Mouse (Mus musculus) stomach, postnatal 0 days (tissue): ENCODE data around the gene Slc15a3. TPM values are rescaled to one million over a fixed set of nuclear protein-coding genes. Genes with fewer than 3 reads are reported as not detected.

Source experiments
- ATAC-seq: fragments of 200-750 bp; cut with Nextera tagmentation; 2 replicates; pipeline ENCODE4 v1.8.0; 2017; ENCODE audit not compliant: low FRiP score, low TSS enrichment
- DNase-seq: peaks from one replicate; pipeline ENCODE4 v3.0.0-alpha.2; 2016; ENCODE audit warnings: low spot score
- H3K27ac ChIP-seq: fragments of 300-500 bp; sonication (generic); replicated peaks from 2 replicates; pipeline ENCODE4 v1.5.1; 2014; ENCODE audit warnings: mild to moderate bottlenecking, control low read depth
- H3K27me3 ChIP-seq: fragments of 300-500 bp; sonication (generic); 2 replicates; pipeline ENCODE4 v1.6.1; 2014; ENCODE audit warnings: low read length; ENCODE audit not compliant: control insufficient read depth, insufficient read depth
- H3K36me3 ChIP-seq: fragments of 300-500 bp; sonication (generic); 2 replicates; pipeline ENCODE4 v1.6.1; 2014; ENCODE audit warnings: low read length, mixed read lengths; ENCODE audit not compliant: control insufficient read depth, insufficient read depth
- H3K4me1 ChIP-seq: fragments of 300-500 bp; sonication (generic); replicated peaks from 2 replicates; pipeline ENCODE4 v1.6.1; 2014; ENCODE audit warnings: antibody characterized with exemption; ENCODE audit not compliant: control insufficient read depth, insufficient read depth
- H3K4me2 ChIP-seq: fragments of 300-500 bp; sonication (generic); replicated peaks from 2 replicates; pipeline ENCODE4 v1.6.1; 2014; ENCODE audit warnings: low read depth, mild to moderate bottlenecking, control low read depth, moderate library complexity
- H3K4me3 ChIP-seq: fragments of 300-500 bp; sonication (generic); 2 replicates; pipeline ENCODE4 v1.5.1; 2014; ENCODE audit warnings: low read depth, low read length, control low read depth
- H3K9ac ChIP-seq: fragments of 300-500 bp; sonication (generic); 2 replicates; pipeline ENCODE4 v1.6.1; 2014; ENCODE audit warnings: mild to moderate bottlenecking, low read length, control low read depth, mixed read lengths
- H3K9me3 ChIP-seq: fragments of 300-500 bp; sonication (generic); 2 replicates; pipeline ENCODE4 v1.6.1; 2016; ENCODE audit warnings: low read length; ENCODE audit not compliant: control insufficient read depth
- CTCF ChIP-seq: IDR thresholded peaks from 2 replicates; pipeline ENCODE4 v1.5.1; 2016; ENCODE audit warnings: antibody characterized with exemption, low read depth, mild to moderate bottlenecking, moderate library complexity
- EP300 ChIP-seq: optimal IDR thresholded peaks from 2 replicates; pipeline ENCODE3; 2016; ENCODE audit warnings: antibody characterized with exemption
- WGBS: fragments of 180-500 bp; shearing (Covaris S2); extraction: QIAGEN DNeasy Blood & Tissue Kit; methylation state at CpG from one replicate; pipeline ENCODE4 v1.1.7; 2014; 5-methylcytosine and 5-hydroxymethylcytosine counted together
- polyA plus RNA-seq: library from polyadenylated mRNA; unstranded; fragments of >200 nt; fragmentation: Nextera tagmentation; extraction: Ambion mirVana; gene quantifications from 2 replicates; pipeline ENCODE4 v1.2.1, GENCODE M21; 2015

Slc15a3 gene
- polyA plus RNA-seq, 1 experiment from 2014 or later, result 5.2 TPM

GRCm38 (mm10) chr19:10808524-10809233, 30.8 kb upstream of the Slc15a3 start:
- H3K4me1 ChIP-seq, result no peaks in the 10 kb centered on the region
- WGBS, result 84% methylated on average over 12 of the region's 12 CpGs
- no peak overlapping the region for H3K4me3 ChIP-seq
- TF ChIP-seq CTCF (no peak), EP300 (no peak)
- DNase-seq (no peak), ATAC-seq (no peak)
- no peak overlapping the region for H3K27ac ChIP-seq
- no peaks in the 10 kb centered on the region for H3K27me3 ChIP-seq
- H3K4me2 ChIP-seq, result no peak overlapping the region
- H3K9ac ChIP-seq, result no peak overlapping the region
- H3K9me3 ChIP-seq, result no peaks in the 10 kb centered on the region
- no peaks in the 10 kb centered on the region for H3K36me3 ChIP-seq

GRCm38 (mm10) chr19:10809428-10810175, 29.9 kb upstream of the Slc15a3 start:
- H3K36me3 ChIP-seq, result no peaks in the 10 kb centered on the region
- H3K9me3 ChIP-seq, result no peaks in the 10 kb centered on the region
- no peak overlapping the region for H3K4me2 ChIP-seq
- no peaks in the 10 kb centered on the region for H3K27me3 ChIP-seq
- no peak overlapping the region for H3K9ac ChIP-seq
- no peak overlapping the region for H3K4me3 ChIP-seq
- TF ChIP-seq CTCF (no peak), EP300 (no peak)
- no peak for DNase-seq
- H3K27ac ChIP-seq, result no peak overlapping the region
- no peak for ATAC-seq
- H3K4me1 ChIP-seq, result no peaks in the 10 kb centered on the region
- 65% methylated on average over 11 of the region's 11 CpGs for WGBS

GRCm38 (mm10) chr19:10810176-10810492, 29.4 kb upstream of the Slc15a3 start:
- ATAC-seq (no peak), DNase-seq (no peak)
- no peak overlapping the region for H3K4me2 ChIP-seq
- H3K27me3 ChIP-seq, result no peaks in the 10 kb centered on the region
- no peaks in the 10 kb centered on the region for H3K36me3 ChIP-seq
- H3K4me3 ChIP-seq, result no peak overlapping the region
- H3K9me3 ChIP-seq, result no peaks in the 10 kb centered on the region
- no peak overlapping the region for H3K9ac ChIP-seq
- TF ChIP-seq CTCF, result no peak
- no peak for TF ChIP-seq EP300
- 55% methylated on average over 4 of the region's 4 CpGs for WGBS
- H3K27ac ChIP-seq, result no peak overlapping the region
- no peaks in the 10 kb centered on the region for H3K4me1 ChIP-seq

GRCm38 (mm10) chr19:10811471-10811870, 28.1 kb upstream of the Slc15a3 start:
- Histone ChIP-seq H3K27me3 (no peaks in the 10 kb centered on the region), H3K4me1 (no peaks in the 10 kb centered on the region), H3K4me3 (no peak overlapping the region), H3K9ac (no peak overlapping the region), H3K36me3 (no peaks in the 10 kb centered on the region), H3K4me2 (no peak overlapping the region), H3K27ac (no peak overlapping the region), H3K9me3 (no peaks in the 10 kb centered on the region)
- no peak for DNase-seq
- no peak for TF ChIP-seq EP300
- no peak for TF ChIP-seq CTCF
- 80% methylated on average over 6 of the region's 6 CpGs for WGBS
- no peak for ATAC-seq

GRCm38 (mm10) chr19:10813039-10813438, 26.5 kb upstream of the Slc15a3 start:
- Histone ChIP-seq H3K36me3 (no peaks in the 10 kb centered on the region), H3K4me1 (no peaks in the 10 kb centered on the region), H3K4me3 (no peak overlapping the region), H3K4me2 (no peak overlapping the region), H3K27ac (no peak overlapping the region), H3K27me3 (no peaks in the 10 kb centered on the region), H3K9me3 (no peaks in the 10 kb centered on the region), H3K9ac (no peak overlapping the region)
- WGBS, result 90% methylated on average over 5 of the region's 5 CpGs
- DNase-seq (no peak), ATAC-seq (no peak)
- TF ChIP-seq EP300, result no peak
- no peak for TF ChIP-seq CTCF

- Histone ChIP-seq H3K9ac (no peak overlapping the region), H3K27ac (no peak overlapping the region), H3K4me1 (no peaks in the 10 kb centered on the region; the same call in 1 of the 2 replicates), H3K27me3 (no peaks in the 10 kb centered on the region), H3K9me3 (no peaks in the 10 kb centered on the region), H3K4me2 (no peak overlapping the region), H3K4me3 (no peak overlapping the region), H3K36me3 (no peaks in the 10 kb centered on the region)
- WGBS, result 54% methylated on average over 7 of the region's 7 CpGs
- DNase-seq (no peak), ATAC-seq (peak; percentile 27; the same call in 1 of the 2 replicates)
- TF ChIP-seq CTCF (no peak), EP300 (no peak)
Measured at GRCm38 (mm10) chr19:10813905-10814304, 25.6 kb upstream of the Slc15a3 start.
